Mouse (Mus musculus): ENCODE data around the gene Anp32b.

The Anp32b gene

DNA sequence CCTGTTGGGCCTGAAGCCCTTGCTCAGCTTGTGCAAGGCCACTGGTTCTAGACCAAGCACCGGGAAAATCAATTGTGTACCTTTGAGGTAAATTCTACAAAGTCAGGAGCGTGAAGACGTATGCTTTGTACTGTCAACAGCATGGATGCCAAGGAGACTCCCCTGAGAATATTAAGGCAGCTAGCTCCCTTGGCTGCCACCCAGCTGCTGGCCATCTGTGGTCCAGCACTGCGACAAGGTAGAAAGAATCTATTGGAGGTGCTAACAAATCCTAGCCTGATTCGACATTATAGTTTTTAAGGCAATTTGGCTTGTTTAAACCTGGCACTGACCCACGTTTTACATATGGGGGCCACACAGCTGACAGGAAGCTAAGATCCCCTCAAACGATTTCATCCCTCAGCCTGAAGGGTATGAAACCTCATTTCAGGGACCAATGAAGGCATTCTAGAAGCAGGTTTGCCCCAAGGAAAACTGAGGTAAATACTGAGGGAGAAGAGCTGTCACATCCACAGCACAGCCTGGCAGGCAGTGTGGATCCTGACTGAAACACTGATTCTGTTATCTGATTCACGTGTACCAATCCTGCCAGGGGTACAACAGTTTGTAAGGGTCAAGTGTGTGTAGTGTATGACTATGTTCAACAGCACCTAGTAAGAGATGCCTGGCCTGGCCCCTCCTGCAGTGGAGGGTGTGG, 54.8 kb downstream of the Anp32b start:
- DNase-seq (ENCODE audit: low spot score) = no peak

DNA sequence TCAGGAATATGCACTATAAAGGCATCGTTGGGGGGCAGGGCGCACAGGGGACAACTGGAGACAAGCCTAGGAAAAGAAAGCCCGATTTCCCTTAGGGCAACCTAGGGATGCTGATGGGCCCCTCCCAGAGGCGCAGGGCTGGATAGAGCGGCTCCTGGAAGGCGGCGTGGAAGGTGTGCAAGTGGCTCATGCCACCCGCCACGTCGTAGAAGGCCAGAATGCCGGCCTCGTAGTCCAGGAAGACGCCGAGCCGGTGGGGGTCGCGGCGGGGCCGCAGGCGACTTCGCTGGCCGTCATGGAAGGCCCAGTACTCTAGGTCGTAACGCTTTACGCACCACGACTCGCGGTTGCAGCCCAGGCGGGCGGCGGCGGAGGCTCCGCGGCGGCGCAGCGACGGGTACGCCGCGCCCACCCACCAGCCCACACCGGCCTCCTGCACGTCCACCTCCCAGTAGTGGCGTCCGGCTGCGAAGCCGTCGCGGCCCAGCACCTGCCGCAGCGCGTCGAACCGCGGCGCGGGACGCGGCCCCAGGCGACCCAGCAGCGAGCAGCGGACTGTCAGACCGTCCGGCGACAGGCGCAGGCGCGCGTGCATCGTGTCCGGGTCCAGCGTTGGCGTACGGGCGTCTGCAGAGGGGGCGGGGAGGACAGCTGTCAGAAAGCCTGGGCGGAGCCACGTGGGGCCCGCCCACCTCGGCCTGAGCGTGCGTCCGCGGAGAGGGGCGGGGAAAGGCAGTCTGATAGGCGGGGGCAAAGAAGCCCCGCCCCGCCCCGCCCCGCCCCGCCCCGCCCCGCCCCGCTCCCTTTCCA, 56.3 kb downstream of the Anp32b start:
- peak; percentile 96 for DNase-seq (ENCODE audit: low spot score)

DNA sequence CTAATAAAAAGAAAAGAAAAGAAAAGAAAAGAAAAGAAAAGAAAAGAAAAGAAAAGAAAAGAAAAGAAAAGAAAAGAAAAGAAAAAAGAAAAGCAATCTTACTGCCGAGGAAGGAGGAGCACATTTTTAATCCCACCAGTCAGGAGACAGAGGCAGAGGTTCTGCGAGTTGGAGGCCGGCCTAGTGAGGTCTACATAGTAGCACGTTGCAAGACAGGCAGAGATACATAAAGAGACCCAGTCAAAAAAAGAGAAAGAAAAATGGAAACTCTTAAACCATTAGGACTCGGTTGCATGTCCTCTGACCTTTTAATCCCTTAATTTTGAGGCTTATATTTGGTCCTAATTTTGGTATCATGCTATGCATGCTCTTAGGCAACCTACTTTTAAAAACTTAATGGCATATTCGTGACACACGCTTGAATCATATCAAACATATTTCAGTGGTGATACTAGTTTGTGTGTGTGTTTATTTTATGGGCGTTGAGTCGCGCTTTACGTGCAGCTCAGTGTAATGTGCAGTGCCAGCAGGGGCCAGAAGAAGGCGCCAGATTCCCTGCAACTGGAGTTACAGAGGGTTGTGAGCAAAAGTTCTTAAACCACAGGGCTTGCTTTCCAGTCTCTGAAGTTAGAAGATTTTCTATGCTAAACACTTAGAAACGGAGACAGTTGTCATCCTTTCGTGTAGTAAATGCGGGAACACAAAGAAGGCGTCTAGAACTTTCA, 57.2 kb downstream of the Anp32b start:
- peak; percentile 77 for DNase-seq (ENCODE audit: low spot score)

DNA sequence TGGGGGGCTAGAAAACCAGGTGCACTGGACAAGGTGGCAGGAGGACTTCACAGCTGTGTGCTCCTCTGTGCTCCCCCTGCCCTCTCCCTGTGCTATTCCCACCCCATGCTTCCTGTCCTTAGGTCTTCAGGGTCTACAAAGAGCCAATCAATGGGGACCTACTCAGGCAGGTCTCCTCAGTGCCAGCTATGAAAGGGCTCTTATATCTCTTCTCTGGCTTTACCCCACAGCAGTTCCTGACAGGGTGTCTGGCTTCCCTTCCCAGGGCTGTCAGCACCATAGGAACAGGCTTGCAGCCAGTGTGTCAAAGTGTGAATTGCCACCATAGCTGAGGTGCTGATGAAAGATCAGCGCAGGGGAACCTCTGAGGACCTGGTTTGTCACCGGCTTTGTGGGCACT, 69.8 kb downstream of the Anp32b start:
- DNase-seq (ENCODE audit: low spot score) = no peak

DNA sequence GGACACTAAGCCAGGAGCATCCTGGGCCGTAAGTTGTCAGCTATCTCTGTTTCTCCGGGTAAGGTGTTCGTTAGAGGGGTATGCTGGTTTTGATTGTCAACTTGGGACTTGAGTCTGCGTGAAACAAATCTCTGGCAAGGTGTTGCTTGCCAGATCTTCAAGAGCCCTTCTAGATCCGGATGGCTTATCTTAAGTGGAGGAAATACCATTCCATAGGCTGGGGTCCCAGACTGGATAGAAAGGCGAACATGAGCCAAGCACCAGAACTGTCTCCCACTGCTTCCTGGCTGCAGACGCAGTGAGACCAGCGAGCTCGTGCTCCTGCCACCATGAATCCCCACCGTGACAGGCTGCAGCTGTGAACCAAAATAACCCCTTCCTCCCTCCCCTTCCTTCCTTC, 70.8 kb downstream of the Anp32b start:
- DNase-seq (ENCODE audit: low spot score) = no peak
